Mouse (Mus musculus): ENCODE measurements around the gene Ulk4.

DNA sequence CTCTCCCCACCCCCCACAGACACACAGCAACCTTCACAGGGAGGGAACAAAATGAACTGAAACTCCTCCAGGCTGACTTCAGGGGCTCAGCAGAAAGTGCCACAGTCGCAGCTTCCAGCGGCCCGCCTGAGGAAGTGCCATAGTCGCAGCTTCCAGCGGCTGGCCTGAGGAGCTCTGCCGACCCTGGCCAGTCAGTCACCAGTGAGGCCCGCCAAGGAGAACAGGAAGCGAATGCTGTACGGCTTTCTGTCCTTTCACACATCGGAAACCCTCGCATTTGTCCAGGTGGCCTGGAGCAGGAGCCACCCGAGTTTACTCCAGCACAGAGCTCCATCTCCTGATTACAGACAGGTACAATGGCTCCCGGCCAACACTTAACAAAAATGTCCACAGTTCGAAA, 27.2 kb downstream of the Ulk4 start:
- TF ChIP-seq FLI1 (IDR thresholded peaks at IDR 0.05; ENCODE audit: low read length) (no peak), GATA1 (IDR thresholded peaks at IDR 0.05; ENCODE audit: borderline replicate concordance, low read length) (no peak)

Measured in megakaryocyte, embryonic 14.5 days (primary cell).